In genomic region chr16:16325775-16326336, GRCm38 (mm10) we compare ENCODE assay signal across 13 mouse cellular contexts.
"Had no signal": no experiment of that assay in that cellular context is flagged by ENCODE, and none has a peak within 500 bp of the region (broad histone marks: within the 10 kb centered on the region; RNA-seq: fewer than 3 reads in every experiment).

No protein-coding gene starts in this region.

- H3K4me2 ChIP-seq: liver, embryonic 11.5 days; liver, embryonic 15.5 days; neural tube, embryonic 15.5 days had no signal

- ATAC-seq: inflammation-experienced regulatory T-cells, adult 6 months; intestine, postnatal 0 days; lung, postnatal 0 days had no signal

- DNase-seq: lung, adult 2 months; lung, postnatal 36 days; right cerebral cortex, adult 18-20 months; right cerebral cortex, postnatal 25 days; thymus, postnatal 4 days had no signal

- H3K4me1 ChIP-seq: limb, embryonic 10.5 days; liver, embryonic 15.5 days; neural tube, embryonic 15.5 days had no signal

- H3K4me3 ChIP-seq: left cerebral cortex, adult 2 months; limb, embryonic 10.5 days; liver, embryonic 15.5 days; neural tube, embryonic 15.5 days had no signal

- H3K27ac ChIP-seq: left cerebral cortex, adult 2 months; limb, embryonic 10.5 days; liver, embryonic 15.5 days; neural tube, embryonic 15.5 days had no signal

- H3K27me3 ChIP-seq: liver, embryonic 15.5 days; neural tube, embryonic 15.5 days had no signal

- H3K9ac ChIP-seq: liver, embryonic 15.5 days; neural tube, embryonic 15.5 days had no signal

- H3K9me3 ChIP-seq: limb, embryonic 10.5 days; liver, embryonic 15.5 days; neural tube, embryonic 15.5 days had no signal
